Mouse (Mus musculus): ENCODE results near the gene Hs3st6. TPM values are rescaled to one million over a fixed set of nuclear protein-coding genes. Genes with fewer than 3 reads are reported as not detected.
"Not testable (repeated sequence)": the region's sequence is repeated elsewhere in the genome, so short reads cannot be mapped to it uniquely, and the experiment has no call there.

Hs3st6 gene
- polyA plus RNA-seq, 1 experiment from 2014 or later, result not detected

DNA sequence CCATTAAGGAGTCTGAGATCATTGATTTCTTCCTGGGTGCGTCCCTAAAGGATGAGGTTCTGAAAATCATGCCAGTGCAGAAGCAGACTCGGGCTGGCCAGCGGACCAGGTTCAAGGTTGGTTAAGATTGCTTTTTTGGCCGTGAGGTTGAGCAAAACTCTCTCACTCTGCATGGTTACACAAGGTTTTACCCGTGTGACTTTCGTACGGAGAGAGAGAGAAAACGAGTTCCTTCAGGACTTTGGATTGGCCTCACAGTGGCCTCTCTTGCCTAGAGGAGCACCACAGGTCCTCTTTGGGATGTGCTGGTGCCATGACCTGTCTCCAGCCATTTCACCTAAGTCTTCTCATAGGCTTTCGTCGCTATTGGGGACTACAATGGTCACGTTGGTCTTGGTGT, 32.2 kb upstream of the Hs3st6 start:
- H3K4me2 ChIP-seq, result peak overlapping the region; percentile 80
- peak overlapping the region; percentile 92 for H3K4me3 ChIP-seq
- H3K9ac ChIP-seq, result peak overlapping the region; percentile 93
- not testable (repeated sequence) for H3K9me3 ChIP-seq (replicated peaks); H3K27me3 ChIP-seq (replicated peaks); ATAC-seq
- under 1% methylated on average over 11 of the region's 11 CpGs for WGBS (ENCODE audit: insufficient replicate concordance)
- peak overlapping the region; percentile 79 for H3K27ac ChIP-seq
- peaks cover 55% of the 10 kb centered on the region for H3K36me3 ChIP-seq
- peaks cover 48% of the 10 kb centered on the region for H3K4me1 ChIP-seq

DNA sequence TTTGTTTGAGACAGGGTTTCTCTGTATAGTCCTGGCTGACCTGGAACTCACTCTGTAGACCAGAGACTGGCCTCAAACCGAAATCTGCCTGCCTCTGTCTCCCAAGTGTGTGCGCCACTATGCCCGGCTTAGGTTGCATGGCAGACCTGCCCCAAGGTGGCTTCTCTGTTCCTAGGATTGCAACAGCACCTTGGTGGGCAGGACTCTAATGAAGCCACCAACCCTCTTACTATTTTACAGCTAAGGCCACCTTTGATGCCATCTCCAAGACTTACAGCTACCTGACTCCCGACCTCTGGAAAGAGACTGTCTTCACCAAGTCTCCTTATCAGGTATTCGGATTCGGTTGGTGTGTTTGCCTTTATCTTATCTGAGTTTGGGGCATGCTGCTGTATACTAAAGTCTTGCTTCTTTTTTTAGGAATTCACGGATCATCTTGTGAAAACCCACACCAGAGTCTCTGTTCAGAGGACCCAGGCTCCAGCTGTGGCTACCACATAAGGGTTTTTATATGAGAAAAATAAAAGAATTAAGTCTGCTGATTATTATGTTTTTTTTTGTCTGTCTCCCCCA, 31.3 kb upstream of the Hs3st6 start:
- Histone ChIP-seq H3K36me3 (peaks cover 46% of the 10 kb centered on the region), H3K4me3 (peak overlapping the region; percentile 92), H3K4me1 (peaks cover 55% of the 10 kb centered on the region), H3K27ac (peak overlapping the region; percentile 90), H3K4me2 (peak overlapping the region; percentile 80), H3K9ac (peak overlapping the region; percentile 93)
- H3K27me3 ChIP-seq (replicated peaks); ATAC-seq; H3K9me3 ChIP-seq (replicated peaks): not testable (repeated sequence)
- 13% methylated on average over 7 of the region's 7 CpGs for WGBS (ENCODE audit: insufficient replicate concordance)

DNA sequence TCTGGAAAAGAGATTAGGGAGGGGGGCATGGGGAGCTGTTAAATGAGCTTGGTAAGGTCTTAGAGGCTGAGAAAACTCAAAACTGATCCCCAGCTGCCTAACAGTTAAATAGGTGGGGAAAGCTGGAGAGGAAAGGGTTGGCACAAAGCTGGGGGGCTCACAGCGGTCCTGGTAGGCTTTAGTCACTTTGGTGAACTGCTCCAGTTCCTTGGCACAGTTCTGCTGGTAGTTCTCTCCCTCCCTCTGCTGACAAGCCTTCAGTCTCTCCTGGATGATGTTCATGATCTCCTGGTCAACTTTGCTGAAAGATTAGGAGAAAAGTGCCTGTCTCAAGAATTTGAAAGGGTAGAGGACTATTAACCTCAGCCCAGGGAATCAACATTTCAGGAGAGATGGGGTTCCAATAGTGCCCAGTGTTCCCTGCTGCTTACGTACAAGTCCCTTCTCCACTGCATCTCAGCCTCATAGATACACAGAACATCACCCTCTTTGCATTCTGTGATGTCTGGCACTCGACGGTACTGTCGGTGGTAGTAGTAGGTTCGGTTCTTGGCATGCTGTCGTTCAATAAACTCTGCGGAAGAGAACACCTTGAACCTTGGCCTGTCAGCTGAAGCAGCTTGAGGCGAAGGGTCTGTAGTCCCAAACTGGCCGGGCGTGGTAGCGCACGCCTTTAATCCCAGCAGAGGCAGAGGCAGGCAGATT, 30.4 kb upstream of the Hs3st6 start:
- Histone ChIP-seq H3K4me3 (peak overlapping the region; percentile 92), H3K9me3 (replicated peaks) (no peaks in the 10 kb centered on the region), H3K27me3 (replicated peaks) (0 out of 2 replicates have a peak, but pooled peaks cover 3% of the 10 kb centered on the region), H3K36me3 (peaks cover 39% of the 10 kb centered on the region), H3K9ac (peak overlapping the region; percentile 93), H3K4me1 (peaks cover 55% of the 10 kb centered on the region), H3K27ac (peak overlapping the region; percentile 90), H3K4me2 (peak overlapping the region; percentile 80)
- no peak for ATAC-seq
- 13% methylated on average over 13 of the region's 13 CpGs for WGBS (ENCODE audit: insufficient replicate concordance)

GRCm38 (mm10) chr17:24723122-24723880, 29.5 kb upstream of the Hs3st6 start:
- H3K36me3 ChIP-seq, result peaks cover 29% of the 10 kb centered on the region
- H3K27ac ChIP-seq, result peak overlapping the region; percentile 90
- peak overlapping the region; percentile 93 for H3K9ac ChIP-seq
- H3K4me3 ChIP-seq, result peak overlapping the region; percentile 92
- H3K27me3 ChIP-seq (replicated peaks), result peaks cover 12% of the 10 kb centered on the region
- H3K4me2 ChIP-seq, result peak overlapping the region; percentile 80
- 3% methylated on average over 12 of the region's 12 CpGs for WGBS (ENCODE audit: insufficient replicate concordance)
- peaks cover 50% of the 10 kb centered on the region for H3K4me1 ChIP-seq
- no peak for ATAC-seq
- H3K9me3 ChIP-seq (replicated peaks), result no peaks in the 10 kb centered on the region

DNA sequence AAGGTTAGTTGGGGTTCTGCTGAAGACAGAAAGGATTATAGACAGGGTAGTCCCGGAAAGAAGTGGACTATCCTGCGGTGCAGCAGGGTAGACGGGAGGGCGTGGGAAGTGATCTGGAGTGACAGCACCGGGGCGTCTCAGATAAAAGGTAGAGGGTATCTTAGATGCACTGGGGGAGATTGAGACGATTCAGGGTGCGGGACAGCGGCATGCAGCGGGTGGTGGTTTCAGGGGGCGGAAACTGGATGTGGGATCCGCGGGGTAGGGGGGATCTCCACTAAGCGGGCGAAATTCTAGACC, 29.0 kb upstream of the Hs3st6 start:
- Histone ChIP-seq H3K4me2 (peak overlapping the region; percentile 80), H3K27ac (peak overlapping the region; percentile 90), H3K4me1 (peaks cover 45% of the 10 kb centered on the region), H3K36me3 (peaks cover 24% of the 10 kb centered on the region), H3K9me3 (replicated peaks) (no peaks in the 10 kb centered on the region), H3K4me3 (peak overlapping the region; percentile 92), H3K27me3 (replicated peaks) (peaks cover 14% of the 10 kb centered on the region), H3K9ac (peak overlapping the region; percentile 93)
- peak; percentile 64 for ATAC-seq
- WGBS (ENCODE audit: insufficient replicate concordance), result under 1% methylated on average over 15 of the region's 15 CpGs

- Histone ChIP-seq H3K9ac (peak within 1 kb of the TSS; percentile 93), H3K36me3 (peaks cover 22% of the 10 kb centered on the region), H3K4me3 (peak within 1 kb of the TSS; percentile 92), H3K27me3 (replicated peaks) (peaks cover 14% of the 10 kb centered on the region), H3K4me1 (peaks cover 41% of the 10 kb centered on the region), H3K9me3 (replicated peaks) (no peaks in the 10 kb centered on the region), H3K4me2 (peak within 1 kb of the TSS; percentile 80), H3K27ac (peak within 1 kb of the TSS; percentile 90)
- peak; percentile 74 for ATAC-seq
- under 1% methylated on average over 30 of the region's 30 CpGs for WGBS (ENCODE audit: insufficient replicate concordance)
Observed at GRCm38 (mm10) chr17:24724184-24724583, 28.6 kb upstream of the Hs3st6 start, which contains the start of gene Ndufb10. Gene Ndufb10 (minus strand): TSS chr17:24724478.

DNA sequence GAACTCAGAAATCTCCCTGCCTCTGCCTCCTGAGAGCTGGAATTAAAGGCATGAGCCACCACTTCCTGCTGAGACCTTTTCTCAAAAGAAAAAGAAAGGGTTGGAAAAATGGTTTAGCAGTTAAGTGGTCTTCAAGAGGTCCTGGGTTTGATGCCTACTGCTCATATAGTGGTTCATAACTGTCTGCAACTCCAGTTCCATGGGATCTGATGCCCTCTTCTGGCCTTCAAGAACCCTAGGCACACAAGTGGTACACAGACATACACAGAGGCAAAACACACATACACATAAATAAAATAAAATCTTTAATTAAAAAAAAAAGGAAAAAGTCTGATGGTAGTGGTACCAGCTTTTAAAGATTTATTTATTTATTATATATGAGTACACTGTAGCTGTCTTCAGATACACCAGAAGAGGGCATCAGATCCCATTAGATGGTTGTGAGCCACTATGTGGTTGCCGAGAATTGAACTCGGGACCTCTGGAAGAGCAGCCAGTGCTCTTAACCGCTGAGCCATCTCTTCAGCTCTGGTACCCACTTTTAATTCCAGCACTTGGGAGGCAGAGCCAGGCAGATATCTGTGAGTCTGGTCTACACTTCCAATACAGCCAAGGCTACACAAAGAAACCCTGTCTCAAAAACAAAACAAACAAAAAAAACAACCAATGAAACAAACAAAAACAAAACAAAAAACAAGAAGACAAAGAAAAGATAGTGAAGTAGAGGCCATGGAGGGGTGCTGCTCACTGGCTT, 27.0 kb upstream of the Hs3st6 start:
- no peak for ATAC-seq
- Histone ChIP-seq H3K27ac (no peak overlapping the region), H3K4me2 (no peak overlapping the region), H3K36me3 (peaks cover 18% of the 10 kb centered on the region), H3K4me3 (no peak overlapping the region), H3K4me1 (peaks cover 40% of the 10 kb centered on the region), H3K9me3 (replicated peaks) (no peaks in the 10 kb centered on the region), H3K27me3 (replicated peaks) (peaks cover 14% of the 10 kb centered on the region), H3K9ac (no peak overlapping the region)
- 51% methylated on average over 3 of the region's 3 CpGs for WGBS (ENCODE audit: insufficient replicate concordance)

GRCm38 (mm10) chr17:24727618-24728017, 25.2 kb upstream of the Hs3st6 start, which contains the start of gene Rpl3l:
Gene Rpl3l (plus strand): TSS chr17:24727820.
- no peak within 1 kb of the TSS for H3K27ac ChIP-seq
- ATAC-seq, result no peak
- peaks cover 22% of the 10 kb centered on the region for H3K27me3 ChIP-seq (replicated peaks)
- H3K4me1 ChIP-seq, result peaks cover 24% of the 10 kb centered on the region
- no peak within 1 kb of the TSS for H3K9ac ChIP-seq
- no peak within 1 kb of the TSS for H3K4me2 ChIP-seq
- H3K4me3 ChIP-seq, result no peak within 1 kb of the TSS
- no peaks in the 10 kb centered on the region for H3K9me3 ChIP-seq (replicated peaks)
- H3K36me3 ChIP-seq, result peaks cover under 1% of the 10 kb centered on the region; the same call in 1 of the 2 replicates
- WGBS (ENCODE audit: insufficient replicate concordance), result 64% methylated on average over 2 of the region's 2 CpGs

- Histone ChIP-seq H3K27ac (no peak overlapping the region), H3K4me3 (no peak overlapping the region), H3K27me3 (replicated peaks) (peaks cover 28% of the 10 kb centered on the region), H3K9ac (no peak overlapping the region), H3K4me1 (peaks cover 19% of the 10 kb centered on the region), H3K36me3 (no peaks in the 10 kb centered on the region), H3K9me3 (replicated peaks) (no peaks in the 10 kb centered on the region), H3K4me2 (no peak overlapping the region)
- ATAC-seq, result no peak
- WGBS (ENCODE audit: insufficient replicate concordance), result 65% methylated on average over 17 of the region's 17 CpGs
Observed at GRCm38 (mm10) chr17:24728184-24728583, 24.6 kb upstream of the Hs3st6 start.

GRCm38 (mm10) chr17:24729067-24729466, 23.7 kb upstream of the Hs3st6 start:
- Histone ChIP-seq H3K9me3 (replicated peaks) (no peaks in the 10 kb centered on the region), H3K27me3 (replicated peaks) (peaks cover 30% of the 10 kb centered on the region), H3K4me3 (no peak overlapping the region), H3K9ac (no peak overlapping the region), H3K36me3 (no peaks in the 10 kb centered on the region), H3K4me2 (no peak overlapping the region), H3K4me1 (peaks cover 13% of the 10 kb centered on the region), H3K27ac (no peak overlapping the region)
- 70% methylated on average over 6 of the region's 6 CpGs for WGBS (ENCODE audit: insufficient replicate concordance)
- ATAC-seq, result no peak

- Histone ChIP-seq H3K9me3 (replicated peaks) (no peaks in the 10 kb centered on the region), H3K4me1 (peaks cover 10% of the 10 kb centered on the region), H3K4me3 (no peak overlapping the region), H3K27me3 (replicated peaks) (peaks cover 30% of the 10 kb centered on the region), H3K4me2 (no peak overlapping the region), H3K9ac (no peak overlapping the region), H3K27ac (no peak overlapping the region), H3K36me3 (no peaks in the 10 kb centered on the region)
- no peak for ATAC-seq
- 71% methylated on average over 14 of the region's 14 CpGs for WGBS (ENCODE audit: insufficient replicate concordance)
Observed at GRCm38 (mm10) chr17:24730787-24731186, 22.0 kb upstream of the Hs3st6 start.

Measured in liver, embryonic 12.5 days (tissue).